Mouse (Mus musculus): ENCODE results near the gene Rab2b.

The Rab2b gene

DNA sequence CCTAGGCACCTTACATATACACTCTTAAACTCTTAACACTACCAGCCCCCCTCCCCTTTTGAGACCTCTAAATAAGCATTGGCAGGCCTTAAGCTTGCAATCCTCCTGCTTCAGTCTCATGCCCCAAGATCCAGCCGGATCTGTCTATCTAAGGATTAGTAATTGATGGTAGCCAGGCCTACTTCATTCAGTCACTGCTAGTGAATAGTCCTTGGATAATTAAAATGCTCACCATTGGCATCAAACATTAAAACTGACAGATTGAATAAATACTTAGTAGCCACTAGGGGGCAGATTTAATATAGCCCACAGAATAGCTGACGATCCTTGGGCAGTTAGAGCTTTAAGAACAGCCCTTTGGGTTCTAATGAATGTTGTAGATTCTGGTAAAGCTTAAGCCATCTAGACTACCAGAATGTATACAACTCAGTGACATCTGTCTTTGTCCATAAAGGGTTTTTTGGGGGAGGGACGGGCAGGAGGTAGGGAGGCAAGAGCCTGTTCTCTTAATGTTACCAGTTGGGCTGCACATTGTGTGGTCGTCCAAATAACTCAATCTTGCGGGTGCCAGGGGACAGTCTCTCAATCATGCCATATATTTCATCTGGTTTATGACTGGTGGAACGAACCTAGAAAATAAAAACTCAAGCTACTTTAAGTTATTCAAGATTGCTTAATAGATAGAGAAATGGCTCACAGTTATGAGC, 16.4 kb upstream of the Rab2b start:
- no peak for TF ChIP-seq GATA4 (IDR thresholded peaks at IDR 0.05; ENCODE audit: insufficient replicate concordance, low read length)

DNA sequence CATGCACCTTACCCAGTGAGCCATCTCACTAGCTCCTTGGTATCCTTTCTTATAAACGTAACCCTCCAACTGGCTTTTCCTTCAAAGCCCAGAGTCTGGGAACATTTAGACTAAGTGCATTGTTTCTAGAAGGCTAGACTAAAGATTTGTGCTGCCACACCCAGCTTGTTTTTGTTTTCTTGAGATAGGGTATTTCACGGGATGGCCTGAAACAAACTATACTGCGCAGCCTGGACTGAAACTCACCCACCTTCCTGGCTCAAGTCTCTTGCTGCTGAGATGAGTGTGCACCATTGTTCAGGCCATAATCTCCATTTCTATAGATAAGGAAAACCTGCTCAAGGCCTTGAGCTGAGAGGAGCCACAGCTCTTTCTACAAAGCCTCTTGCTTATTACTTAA, 4.8 kb upstream of the Rab2b start:
- TF ChIP-seq GATA4 (IDR thresholded peaks at IDR 0.05; ENCODE audit: insufficient replicate concordance, low read length): no peak

GRCm38 (mm10) chr14:52283629-52284028, 4.3 kb upstream of the Rab2b start:
- no peak for TF ChIP-seq GATA4 (IDR thresholded peaks at IDR 0.05; ENCODE audit: insufficient replicate concordance, low read length)

- TF ChIP-seq GATA4 (IDR thresholded peaks at IDR 0.05; ENCODE audit: insufficient replicate concordance, low read length): no peak
Observed at GRCm38 (mm10) chr14:52279747-52280120, 389 bp upstream of the Rab2b start.

GRCm38 (mm10) chr14:52277210-52277609, 2.1 kb downstream of the Rab2b start:
- TF ChIP-seq GATA4 (IDR thresholded peaks at IDR 0.05; ENCODE audit: insufficient replicate concordance, low read length): no peak

DNA sequence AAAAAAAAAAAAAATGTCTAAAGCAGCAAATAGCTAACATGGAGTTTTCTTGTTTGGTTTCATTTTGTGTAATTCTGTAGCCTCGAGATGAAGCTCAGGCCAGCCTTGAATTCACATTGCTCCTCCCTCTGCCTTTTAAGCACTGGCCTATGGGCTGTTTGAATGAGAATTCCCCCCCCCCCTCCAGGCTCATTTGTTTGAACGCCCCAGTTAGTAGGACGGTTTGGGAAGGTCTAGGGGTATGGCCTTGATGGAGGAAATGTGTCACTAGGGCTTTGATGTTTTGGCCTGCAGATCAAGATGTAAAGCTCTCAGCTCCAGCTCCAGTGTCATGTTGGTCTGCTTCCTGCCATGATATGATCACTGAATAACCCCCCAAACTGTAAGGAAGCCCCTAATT, 6.6 kb downstream of the Rab2b start:
- TF ChIP-seq GATA4 (IDR thresholded peaks at IDR 0.05; ENCODE audit: insufficient replicate concordance, low read length): no peak

DNA sequence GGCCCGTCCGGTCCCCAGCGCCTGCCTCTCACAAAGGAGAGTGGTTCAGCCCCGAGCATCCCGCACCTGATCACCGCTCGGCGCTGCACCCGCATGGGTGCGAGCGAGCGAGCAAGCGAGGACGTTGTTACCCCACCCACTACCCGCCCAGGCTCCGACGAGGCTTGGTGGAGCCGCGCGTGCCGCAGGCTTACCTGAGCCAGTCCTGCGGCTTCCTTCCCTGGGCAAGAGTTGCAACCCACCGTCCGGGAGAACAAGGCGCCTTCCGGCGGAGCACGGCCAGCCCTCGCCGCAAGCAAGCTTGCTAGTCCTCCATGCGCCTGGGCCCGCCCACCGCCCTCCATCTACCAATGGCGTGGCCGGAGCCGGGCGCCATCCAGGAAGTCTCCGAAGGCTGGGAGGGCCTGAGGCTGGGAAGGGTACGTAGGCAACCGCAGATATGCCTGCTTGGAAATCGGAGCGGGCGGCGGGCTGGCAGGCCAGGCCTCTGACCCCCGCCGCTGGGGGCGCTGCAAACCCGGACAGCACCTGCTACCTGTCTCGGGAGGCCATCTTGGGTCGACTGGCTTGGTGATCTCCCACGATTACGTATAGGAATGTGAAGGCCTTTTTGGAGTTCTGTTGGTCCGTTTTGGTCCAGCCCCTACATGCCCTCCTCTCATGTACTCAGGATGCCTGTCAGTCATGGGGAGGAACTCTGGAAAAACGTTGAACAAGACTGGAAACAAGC, 21.7 kb downstream of the Rab2b start, which contains the start of gene Chd8:
Chd8 (minus strand) TSS at position 297 of the 730 bp plus-strand sequence.
- peak; percentile 87; the same call in 1 of the 2 replicates for TF ChIP-seq GATA4 (IDR thresholded peaks at IDR 0.05; ENCODE audit: insufficient replicate concordance, low read length)

- TF ChIP-seq GATA4 (IDR thresholded peaks at IDR 0.05; ENCODE audit: insufficient replicate concordance, low read length): no peak
Observed at GRCm38 (mm10) chr14:52256311-52257175, 22.8 kb downstream of the Rab2b start.

GRCm38 (mm10) chr14:52246129-52246528, 33.2 kb downstream of the Rab2b start:
- TF ChIP-seq GATA4 (IDR thresholded peaks at IDR 0.05; ENCODE audit: insufficient replicate concordance, low read length): no peak

GRCm38 (mm10) chr14:52244690-52245042, 34.7 kb downstream of the Rab2b start:
- TF ChIP-seq GATA4 (IDR thresholded peaks at IDR 0.05; ENCODE audit: insufficient replicate concordance, low read length): no peak

DNA sequence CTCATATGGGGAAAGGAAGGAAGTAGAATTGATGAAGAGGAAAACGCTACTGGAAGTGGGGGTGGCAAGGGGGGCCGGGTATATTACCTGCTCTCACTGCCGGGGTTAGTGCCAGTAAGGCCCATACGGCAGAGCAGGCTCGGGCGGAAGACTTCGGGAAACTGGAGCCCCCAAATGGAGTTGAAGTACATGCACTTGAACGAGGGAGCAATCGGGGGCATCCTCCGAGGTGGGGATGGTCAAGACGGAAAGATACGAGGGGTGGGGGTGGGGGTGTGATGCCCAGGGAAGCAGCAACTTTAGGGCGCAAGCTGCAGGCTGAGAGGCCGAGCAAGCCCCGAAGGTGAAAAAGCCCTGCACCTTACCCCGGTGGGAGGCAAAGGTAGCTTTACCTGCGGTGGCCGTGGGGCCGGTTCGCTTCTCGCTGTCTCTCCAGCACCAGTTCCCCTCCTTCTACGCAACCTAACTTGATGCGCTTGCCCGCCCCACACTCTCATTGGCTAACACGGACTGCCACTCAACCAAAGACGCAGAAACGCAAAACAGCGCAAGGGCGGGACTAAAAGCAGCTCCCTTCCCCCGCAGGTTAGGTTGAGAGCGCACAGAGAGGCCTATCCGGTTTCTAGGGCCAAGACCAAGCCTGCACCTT, 35.2 kb downstream of the Rab2b start:
- TF ChIP-seq GATA4 (IDR thresholded peaks at IDR 0.05; ENCODE audit: insufficient replicate concordance, low read length): no peak

GRCm38 (mm10) chr14:52236216-52236615, 43.1 kb downstream of the Rab2b start:
- no peak for TF ChIP-seq GATA4 (IDR thresholded peaks at IDR 0.05; ENCODE audit: insufficient replicate concordance, low read length)

DNA sequence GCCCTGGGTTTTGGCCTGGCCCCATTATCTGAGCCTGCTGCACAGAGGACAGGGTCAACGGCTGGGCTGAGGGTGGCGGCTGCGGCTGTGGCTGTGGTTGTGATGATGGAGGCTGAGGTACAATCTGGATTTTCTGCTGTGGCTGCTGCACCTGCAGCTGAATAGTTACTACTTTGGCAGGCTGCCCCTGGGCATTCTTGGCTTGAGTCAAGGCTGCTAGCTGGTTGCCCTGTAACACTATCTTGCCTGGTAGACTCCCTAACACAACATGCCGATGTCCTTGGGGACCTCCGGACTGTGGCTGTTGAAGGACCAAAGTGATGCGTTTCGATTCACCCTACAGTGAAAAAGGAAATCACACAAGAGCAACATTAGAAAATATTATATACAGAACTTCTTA, 44.2 kb downstream of the Rab2b start:
- no peak for TF ChIP-seq GATA4 (IDR thresholded peaks at IDR 0.05; ENCODE audit: insufficient replicate concordance, low read length)

GRCm38 (mm10) chr14:52232249-52232648, 47.1 kb downstream of the Rab2b start:
- TF ChIP-seq GATA4 (IDR thresholded peaks at IDR 0.05; ENCODE audit: insufficient replicate concordance, low read length): no peak

DNA sequence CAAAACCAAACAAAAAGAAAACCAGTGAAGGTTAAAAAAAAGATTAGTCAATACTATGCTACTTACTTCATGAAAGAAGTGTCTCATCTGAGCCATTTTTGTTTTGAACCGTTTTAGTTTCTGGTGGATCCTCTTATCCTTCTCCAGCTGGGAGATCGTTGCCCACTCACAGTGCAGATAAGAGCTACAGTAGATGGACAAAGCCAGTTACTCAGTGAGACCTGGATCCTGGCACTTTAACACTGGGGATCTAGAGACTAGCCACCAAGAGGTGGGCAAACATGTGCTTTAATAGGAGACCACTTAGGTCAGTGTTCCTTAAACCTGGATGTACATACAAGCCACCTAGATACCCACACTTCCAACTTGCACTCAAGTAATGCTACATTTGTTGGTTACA, 53.4 kb downstream of the Rab2b start:
- no peak for TF ChIP-seq GATA4 (IDR thresholded peaks at IDR 0.05; ENCODE audit: insufficient replicate concordance, low read length)
